Mouse (Mus musculus) heart, postnatal 4 days (tissue): ENCODE measurements around the gene Leng1. TPM values are rescaled to one million over a fixed set of nuclear protein-coding genes. Genes with fewer than 3 reads are reported as not detected.

Experiments used
- DNase-seq: peaks from one replicate; pipeline ENCODE4 v3.0.0; 2021
- total RNA-seq, 2 experiments: library from RNA; stranded (reverse); gene quantifications; 2 replicates each; pipeline ENCODE4 v1.2.3; 2021

Leng1 gene
- total RNA-seq, 2 experiments from 2014 or later = 8.5 to 10.2 TPM

- DNase-seq = no peak
Observed at GRCm38 (mm10) chr7:3691919-3692318, 26.3 kb upstream of the Leng1 start.

GRCm38 (mm10) chr7:3685400-3686187 lies 20.0 kb upstream of the Leng1 start:
- no peak for DNase-seq

GRCm38 (mm10) chr7:3684698-3685097 lies 19.1 kb upstream of the Leng1 start:
- no peak for DNase-seq

- no peak for DNase-seq
Observed at GRCm38 (mm10) chr7:3683908-3684550, 18.4 kb upstream of the Leng1 start.

- no peak for DNase-seq
Observed at GRCm38 (mm10) chr7:3677342-3677741, 11.7 kb upstream of the Leng1 start, which contains the start of gene Tmc4. Gene Tmc4 (minus strand): TSS chr7:3677553.

GRCm38 (mm10) chr7:3676371-3676770 lies 10.7 kb upstream of the Leng1 start:
- no peak for DNase-seq

GRCm38 (mm10) chr7:3675228-3675548 lies 9.5 kb upstream of the Leng1 start:
- no peak for DNase-seq

GRCm38 (mm10) chr7:3674507-3675227 lies 9.0 kb upstream of the Leng1 start:
- peak; percentile 90 for DNase-seq

GRCm38 (mm10) chr7:3666921-3667391 lies 1.3 kb upstream of the Leng1 start:
- peak; percentile 36 for DNase-seq

GRCm38 (mm10) chr7:3664524-3665214 lies 971 bp downstream of the Leng1 start:
- peak; percentile 24 for DNase-seq

GRCm38 (mm10) chr7:3658578-3658977 lies 7.1 kb downstream of the Leng1 start:
- DNase-seq = no peak

GRCm38 (mm10) chr7:3656966-3657365 lies 8.7 kb downstream of the Leng1 start:
- DNase-seq = no peak

- no peak for DNase-seq
Observed at GRCm38 (mm10) chr7:3646641-3647040, 19.0 kb downstream of the Leng1 start.

GRCm38 (mm10) chr7:3646188-3646587 lies 19.5 kb downstream of the Leng1 start:
- DNase-seq = no peak

GRCm38 (mm10) chr7:3645488-3646025 lies 20.1 kb downstream of the Leng1 start:
- DNase-seq = no peak

GRCm38 (mm10) chr7:3644672-3645487 lies 20.8 kb downstream of the Leng1 start, which contains the start of gene Cnot3:
Gene Cnot3 (plus strand): TSS chr7:3645268.
- DNase-seq = peak; percentile 98

GRCm38 (mm10) chr7:3644348-3644671 lies 21.3 kb downstream of the Leng1 start:
- DNase-seq = no peak

GRCm38 (mm10) chr7:3643843-3644242 lies 21.8 kb downstream of the Leng1 start:
- DNase-seq = no peak

GRCm38 (mm10) chr7:3643412-3643811 lies 22.2 kb downstream of the Leng1 start:
- DNase-seq = no peak

GRCm38 (mm10) chr7:3630478-3630815 lies 35.2 kb downstream of the Leng1 start:
- no peak for DNase-seq
